Mouse (Mus musculus) CH12.LX (cell line): ENCODE results near the gene Ralgps2.

Experiments used
- CTCF ChIP-seq, 2 experiments: IDR thresholded peaks in 1 of 2; conservative IDR thresholded peaks in 1 of 2; 2 replicates each; pipeline ENCODE4 v1.5.1; 2011 to 2012; ENCODE audit warnings: low read depth in 2 of 2, low read length in 2 of 2, improper control_type of control experiment in 1 of 2, inconsistent platforms in 1 of 2, mild to moderate bottlenecking in 1 of 2, moderate library complexity in 1 of 2
- IRF4 ChIP-seq: IDR thresholded peaks from 2 replicates; pipeline ENCODE4 v1.6.1; 2014; ENCODE audit warnings: low read depth, mild to moderate bottlenecking, inconsistent platforms, low read length, improper control_type of control experiment
- MAX ChIP-seq: IDR thresholded peaks from 2 replicates; pipeline ENCODE4 v1.6.1; 2011; ENCODE audit warnings: low read length, improper control_type of control experiment
- NRF1 ChIP-seq: IDR thresholded peaks from 2 replicates; pipeline ENCODE4 v1.6.1; 2014; ENCODE audit warnings: low read depth, mild to moderate bottlenecking, inconsistent platforms, low read length, improper control_type of control experiment, moderate library complexity
- POLR2A ChIP-seq: IDR thresholded peaks from 2 replicates; pipeline ENCODE4 v1.6.1; 2011; ENCODE audit warnings: low read depth, mild to moderate bottlenecking, improper control_type of control experiment, low read length
- USF1 ChIP-seq: IDR thresholded peaks from 2 replicates; pipeline ENCODE4 v1.6.1; 2014; ENCODE audit warnings: low read depth, mild to moderate bottlenecking, inconsistent platforms, low read length, improper control_type of control experiment
- USF2 ChIP-seq: conservative IDR thresholded peaks from 2 replicates; pipeline ENCODE4 v1.6.1; 2011; ENCODE audit warnings: low read depth, low read length, improper control_type of control experiment
- ZC3H11A ChIP-seq: IDR thresholded peaks from 2 replicates; pipeline ENCODE4 v1.6.1; 2012; ENCODE audit warnings: low read depth, mild to moderate bottlenecking, inconsistent platforms, low read length, improper control_type of control experiment

DNA sequence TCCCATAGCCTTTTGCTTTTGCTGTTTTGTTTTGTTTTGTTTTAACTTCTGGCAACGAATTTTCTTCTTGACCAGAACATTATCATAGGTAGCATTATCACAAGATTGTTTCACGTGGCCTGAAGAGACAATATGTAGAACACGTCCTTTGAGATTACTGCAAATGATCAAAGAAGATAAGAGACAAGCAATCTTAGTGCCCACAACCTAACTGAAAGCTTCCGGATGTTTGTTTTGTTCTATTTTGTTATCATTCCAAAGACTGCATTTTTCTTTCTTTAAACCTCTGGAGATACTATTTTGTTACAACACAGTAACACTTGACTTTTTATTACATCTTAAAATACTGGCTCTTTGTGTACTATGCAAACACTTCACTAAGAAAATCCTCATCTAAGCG lies 69.4 kb downstream of the Ralgps2 start:
- TF ChIP-seq ZC3H11A (no peak), USF2 (no peak), POLR2A (no peak), USF1 (no peak), CTCF (conservative IDR thresholded peaks at IDR 0.05 in 1 of 2, IDR thresholded peaks at IDR 0.05 in 1 of 2; ENCODE audit: low read depth in 2 of 2, low read length in 2 of 2) (no peak), NRF1 (no peak), MAX (no peak), IRF4 (no peak)
